Mouse (Mus musculus) embryonic facial prominence, embryonic 13.5 days (tissue): Measurements from ENCODE around the gene Icam4. TPM values are rescaled to one million over a fixed set of nuclear protein-coding genes. Genes with fewer than 3 reads are reported as not detected.

Experiments used
- ATAC-seq: fragments of 200-750 bp; cut with Nextera tagmentation; 2 replicates; pipeline ENCODE4 v1.8.0; 2017; ENCODE audit warnings: low read depth; ENCODE audit not compliant: insufficient number of reproducible peaks, insufficient read depth, low FRiP score, low TSS enrichment
- H3K27ac ChIP-seq: fragments of 300-500 bp; sonication (generic); 2 replicates; pipeline ENCODE4 v1.5.1; 2015; ENCODE audit warnings: moderate library complexity, mild to moderate bottlenecking, inconsistent platforms
- H3K27me3 ChIP-seq: fragments of 300-500 bp; sonication (generic); 2 replicates; pipeline ENCODE4 v1.6.1; 2015; ENCODE audit warnings: mild to moderate bottlenecking, inconsistent platforms
- H3K36me3 ChIP-seq: fragments of 300-500 bp; sonication (generic); 2 replicates; pipeline ENCODE4 v1.6.1; 2015; ENCODE audit warnings: mild to moderate bottlenecking, inconsistent platforms
- H3K4me1 ChIP-seq: fragments of 300-500 bp; sonication (generic); 2 replicates; pipeline ENCODE4 v1.6.1; 2015; ENCODE audit warnings: inconsistent platforms
- H3K4me2 ChIP-seq: fragments of 300-500 bp; sonication (generic); 2 replicates; pipeline ENCODE4 v1.6.1; 2015; ENCODE audit warnings: moderate library complexity, mild to moderate bottlenecking, inconsistent platforms
- H3K4me3 ChIP-seq: fragments of 300-500 bp; sonication (generic); 2 replicates; pipeline ENCODE4 v1.5.1; 2015; ENCODE audit warnings: mild to moderate bottlenecking, inconsistent platforms
- H3K9ac ChIP-seq: fragments of 300-500 bp; sonication (generic); 2 replicates; pipeline ENCODE4 v1.6.1; 2015; ENCODE audit warnings: mild to moderate bottlenecking, inconsistent platforms
- H3K9me3 ChIP-seq: fragments of 300-500 bp; sonication (generic); 2 replicates; pipeline ENCODE4 v1.6.1; 2016; ENCODE audit warnings: inconsistent platforms
- WGBS: fragments of 180-500 bp; shearing (Covaris S2); methylation state at CpG from one replicate; pipeline ENCODE4 v1.1.7; 2015; ENCODE audit warnings: mixed read lengths; 5-methylcytosine and 5-hydroxymethylcytosine counted together
- polyA plus RNA-seq: library from polyadenylated mRNA; unstranded; fragments of >200 nt; fragmentation: Nextera tagmentation; extraction: Ambion mirVana; gene quantifications from 2 replicates; pipeline ENCODE4 v1.2.1, GENCODE M21; 2015

The Icam4 gene
- 0.27 and 2.6 TPM in 2 replicates for polyA plus RNA-seq

DNA sequence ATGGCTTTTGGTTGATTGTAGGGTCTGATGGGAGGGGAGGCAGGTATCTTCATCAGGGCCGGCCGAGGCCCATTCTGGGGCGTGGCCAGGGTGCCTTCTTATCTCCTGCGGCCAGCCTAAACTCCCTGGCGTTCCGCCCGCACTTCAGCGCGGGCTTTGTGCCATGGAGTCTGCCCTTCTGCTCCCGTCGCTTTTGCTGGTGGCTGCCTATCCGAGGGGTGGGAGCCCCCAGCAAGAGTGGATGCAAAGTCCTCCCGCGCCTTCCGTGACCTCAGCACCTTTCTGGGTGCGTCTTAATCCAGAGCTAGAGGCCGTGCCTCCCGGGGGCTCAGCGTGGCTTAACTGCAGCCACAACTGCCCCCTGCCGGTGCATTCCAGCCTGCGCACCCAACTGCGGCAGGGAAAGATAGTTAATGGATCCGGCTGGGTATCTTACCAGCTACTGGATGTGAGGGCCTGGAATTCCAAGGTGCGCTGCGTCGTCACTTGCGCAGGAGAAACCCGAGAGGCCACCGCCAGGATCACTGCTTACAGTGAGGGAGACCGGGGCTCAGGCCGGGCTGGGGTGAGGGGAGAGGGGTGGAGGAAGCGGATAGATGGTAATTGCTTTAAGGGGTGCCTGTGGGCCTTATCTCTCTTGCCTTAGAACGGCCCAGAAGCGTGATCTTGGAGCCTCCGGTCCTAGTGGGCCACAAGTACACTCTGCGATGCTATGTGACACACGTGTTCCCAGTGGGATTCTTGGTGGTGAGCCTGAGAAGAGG is at the start of gene Icam4:
Gene Icam4, plus strand, starts transcription at position 83 of the 764 bp plus-strand sequence.
- peak within 1 kb of the TSS; percentile 57 for H3K9ac ChIP-seq
- no peak within 1 kb of the TSS for H3K27ac ChIP-seq
- peaks cover 77% of the 10 kb centered on the region for H3K27me3 ChIP-seq
- peaks cover 48% of the 10 kb centered on the region for H3K4me1 ChIP-seq
- no peaks in the 10 kb centered on the region for H3K36me3 ChIP-seq
- H3K9me3 ChIP-seq = no peaks in the 10 kb centered on the region
- no peak for ATAC-seq
- H3K4me2 ChIP-seq = peak within 1 kb of the TSS; percentile 99
- WGBS = 2% methylated on average over 37 of the region's 37 CpGs
- H3K4me3 ChIP-seq = peak within 1 kb of the TSS; percentile 53

DNA sequence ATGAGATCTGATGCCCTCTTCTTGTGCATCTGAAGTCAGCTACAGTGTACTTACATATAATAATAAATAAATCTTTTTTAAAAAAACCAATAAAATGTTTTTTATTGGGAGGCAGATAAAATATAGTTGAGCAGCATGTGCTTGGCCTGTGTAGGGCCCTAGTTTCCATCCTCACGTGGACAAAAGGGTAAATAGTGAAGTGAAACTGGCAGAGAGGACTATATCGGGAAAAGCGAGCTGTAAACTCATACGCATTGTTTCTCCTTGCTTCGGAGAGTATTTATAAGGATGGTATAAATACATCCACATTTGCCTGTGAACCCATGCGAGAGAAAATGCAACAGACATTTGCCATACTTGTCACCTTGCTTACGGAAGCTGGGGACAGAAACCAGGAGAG is 49.4 kb upstream of the Icam4 start:
- Histone ChIP-seq H3K4me3 (no peak overlapping the region), H3K36me3 (no peaks in the 10 kb centered on the region), H3K27me3 (no peaks in the 10 kb centered on the region), H3K27ac (no peak overlapping the region), H3K4me1 (peaks cover 40% of the 10 kb centered on the region), H3K4me2 (no peak overlapping the region), H3K9me3 (no peaks in the 10 kb centered on the region), H3K9ac (no peak overlapping the region)
- 88% methylated on average over 7 of the region's 7 CpGs for WGBS
- ATAC-seq = no peak

DNA sequence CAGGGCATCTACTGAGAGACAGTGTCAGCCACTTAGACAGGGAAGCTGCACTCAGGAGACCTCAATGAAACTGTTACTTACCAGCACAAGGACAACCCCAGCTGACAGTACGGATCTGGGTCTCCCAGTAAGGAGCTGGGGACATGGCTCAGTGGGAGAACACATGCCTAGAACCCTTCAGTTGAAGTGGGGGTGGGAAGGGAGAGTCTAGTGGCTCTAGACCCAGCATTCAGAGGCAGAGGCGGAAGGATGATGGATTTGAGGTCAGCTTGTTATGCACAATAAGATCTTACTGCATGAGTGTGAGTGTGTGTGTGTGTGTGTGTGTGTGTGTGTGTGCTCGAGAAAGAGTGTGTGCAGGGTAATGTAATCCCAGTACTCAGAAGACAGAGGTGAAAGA is 47.0 kb upstream of the Icam4 start:
- Histone ChIP-seq H3K9ac (no peak overlapping the region), H3K27ac (no peak overlapping the region)

DNA sequence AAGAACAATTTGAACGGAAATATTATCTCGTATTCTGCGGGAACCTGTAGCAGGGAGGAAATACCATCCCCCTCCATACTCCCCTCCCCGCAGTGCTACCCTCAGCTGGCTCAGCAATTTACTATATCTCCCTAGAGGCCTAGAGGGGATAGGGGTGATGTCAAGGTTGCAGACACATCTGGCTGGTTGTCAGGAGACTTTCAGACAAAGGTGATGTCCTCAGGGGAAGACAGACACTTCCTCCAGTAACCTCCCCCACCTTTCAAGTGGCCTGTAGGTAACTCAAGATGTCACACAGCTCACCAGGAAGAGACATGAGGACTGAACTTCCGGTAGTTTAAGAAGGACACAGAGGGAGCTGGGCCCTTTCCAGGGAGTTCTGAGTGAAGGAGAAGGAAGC is 46.0 kb upstream of the Icam4 start:
- no peak for ATAC-seq
- Histone ChIP-seq H3K9me3 (no peaks in the 10 kb centered on the region), H3K36me3 (no peaks in the 10 kb centered on the region), H3K4me2 (no peak overlapping the region), H3K27ac (peak overlapping the region; percentile 22), H3K27me3 (no peaks in the 10 kb centered on the region), H3K9ac (no peak overlapping the region), H3K4me1 (peaks cover 41% of the 10 kb centered on the region), H3K4me3 (no peak overlapping the region)
- WGBS = 25% methylated on average over 5 of the region's 5 CpGs

More for the DNA sequence above, 47.0 kb upstream of the Icam4 start:
- no peaks in the 10 kb centered on the region for H3K36me3 ChIP-seq
- 68% methylated on average over 3 of the region's 3 CpGs for WGBS
- H3K27me3 ChIP-seq = no peaks in the 10 kb centered on the region
- no peaks in the 10 kb centered on the region for H3K9me3 ChIP-seq
- no peak for ATAC-seq
- no peak overlapping the region for H3K4me3 ChIP-seq
- H3K4me2 ChIP-seq = no peak overlapping the region
- H3K4me1 ChIP-seq = peaks cover 38% of the 10 kb centered on the region

DNA sequence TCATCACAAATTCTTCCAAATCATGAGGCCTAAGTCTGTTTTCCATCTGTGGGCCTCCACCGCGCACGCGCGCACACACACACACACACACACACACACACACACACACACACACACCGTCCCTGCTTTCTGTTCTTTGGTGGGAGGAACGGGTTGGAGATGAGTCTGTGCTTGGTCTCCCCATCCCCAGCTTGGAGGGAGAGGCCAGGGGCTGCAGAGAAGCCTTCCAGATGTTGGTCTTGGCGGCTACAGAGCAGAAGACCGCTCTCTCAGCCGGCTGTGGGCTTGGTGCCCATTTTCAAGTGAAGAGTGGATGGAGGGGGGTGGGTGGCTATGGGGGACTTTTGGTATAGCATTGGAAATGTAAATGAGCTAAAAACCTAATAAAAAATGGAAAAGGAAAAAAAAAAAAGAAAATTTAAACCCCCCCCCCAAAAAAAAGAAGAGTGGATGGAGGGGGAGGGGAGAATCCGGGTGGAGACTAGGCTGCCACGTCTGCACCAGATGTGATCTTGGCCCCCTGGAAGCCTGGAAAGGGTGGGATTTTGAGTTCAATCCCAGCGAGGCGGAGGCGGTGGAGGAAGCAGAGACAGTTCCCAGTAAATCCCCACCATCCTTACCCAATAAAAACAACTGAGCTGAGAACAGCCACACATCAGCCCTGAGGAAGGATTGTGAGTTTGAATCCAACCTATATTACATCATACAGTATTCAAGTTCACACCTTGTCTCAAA is 42.1 kb upstream of the Icam4 start:
- Histone ChIP-seq H3K27me3 (no peaks in the 10 kb centered on the region), H3K36me3 (no peaks in the 10 kb centered on the region), H3K9ac (0 out of 2 replicates have a peak overlapping the region, but pooled peaks have one; percentile 21), H3K4me1 (peaks cover 46% of the 10 kb centered on the region), H3K27ac (peak overlapping the region; percentile 85), H3K4me3 (no peak overlapping the region), H3K9me3 (no peaks in the 10 kb centered on the region), H3K4me2 (0 out of 2 replicates have a peak overlapping the region, but pooled peaks have one; percentile 11)
- peak; percentile 67; the same call in 1 of the 2 replicates for ATAC-seq
- 38% methylated on average over 15 of the region's 15 CpGs for WGBS

DNA sequence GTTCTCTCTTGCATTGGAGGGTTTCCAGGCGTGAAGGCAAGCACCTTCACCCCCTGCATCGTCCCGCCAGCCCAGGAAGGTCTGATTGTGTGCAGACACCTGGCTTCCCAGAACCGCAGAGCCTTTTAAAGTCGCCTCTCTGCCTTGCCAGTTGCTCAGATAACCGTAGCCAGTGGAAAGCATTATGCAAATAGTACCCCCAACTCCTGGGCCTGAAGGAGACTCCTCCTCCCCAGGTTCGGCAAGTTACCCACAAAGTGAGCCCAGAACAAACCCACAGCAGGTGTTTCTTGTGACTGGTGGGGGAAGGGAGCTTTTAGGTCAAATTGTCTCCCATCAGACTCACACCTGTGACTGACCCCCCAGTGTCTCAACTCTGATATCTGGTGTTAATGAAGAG is 41.2 kb upstream of the Icam4 start:
- H3K27ac ChIP-seq = peak overlapping the region; percentile 85

DNA sequence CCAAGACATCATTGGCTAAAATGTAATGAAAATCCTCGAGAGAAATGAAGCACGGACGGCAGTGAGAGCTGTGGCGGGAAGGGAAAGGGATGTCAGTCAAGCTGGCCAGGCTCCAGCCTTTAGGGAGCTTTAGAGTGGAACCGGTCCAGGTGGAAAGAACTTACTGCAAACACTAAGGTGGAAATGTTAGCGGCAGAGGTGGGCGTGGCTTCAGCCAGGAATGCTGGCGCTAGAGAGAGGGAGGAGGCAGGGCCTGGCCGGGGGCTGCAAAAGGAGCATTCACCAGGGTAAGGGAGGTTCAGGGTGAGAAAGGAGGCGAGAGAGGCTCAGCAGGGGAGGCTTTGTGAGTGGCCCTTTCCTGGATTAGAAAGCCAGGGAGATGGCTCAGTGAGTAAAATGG is 38.3 kb upstream of the Icam4 start:
- Histone ChIP-seq H3K27me3 (no peaks in the 10 kb centered on the region), H3K36me3 (no peaks in the 10 kb centered on the region), H3K27ac (peak overlapping the region; percentile 68), H3K4me1 (peaks cover 30% of the 10 kb centered on the region), H3K9me3 (no peaks in the 10 kb centered on the region), H3K9ac (peak overlapping the region; percentile 37; the same call in 1 of the 2 replicates), H3K4me2 (peak overlapping the region; percentile 50), H3K4me3 (no peak overlapping the region; the same call in 1 of the 2 replicates)
- ATAC-seq = no peak
- 2% methylated on average over 10 of the region's 10 CpGs for WGBS

More for the DNA sequence above, 41.2 kb upstream of the Icam4 start:
- Histone ChIP-seq H3K27me3 (no peaks in the 10 kb centered on the region), H3K9me3 (no peaks in the 10 kb centered on the region), H3K4me3 (no peak overlapping the region), H3K9ac (no peak overlapping the region), H3K36me3 (no peaks in the 10 kb centered on the region), H3K4me2 (no peak overlapping the region), H3K4me1 (peaks cover 37% of the 10 kb centered on the region)
- no peak for ATAC-seq
- 20% methylated on average over 7 of the region's 7 CpGs for WGBS

DNA sequence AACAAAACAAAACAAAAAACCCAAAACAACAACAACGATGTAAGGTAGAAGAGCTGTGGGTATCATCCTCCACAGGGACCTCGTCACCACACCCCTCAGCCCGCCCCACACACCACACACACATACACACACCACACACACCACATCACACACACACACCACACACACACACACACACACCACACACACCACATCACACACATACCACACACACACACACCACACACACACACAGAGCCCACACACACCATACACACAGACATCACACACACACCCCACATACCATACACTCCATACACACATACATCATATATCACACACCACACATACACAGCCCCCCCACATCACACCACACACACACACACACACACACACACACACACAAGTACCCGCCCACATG is 37.6 kb upstream of the Icam4 start:
- ATAC-seq = no peak
- Histone ChIP-seq H3K4me2 (no peak overlapping the region), H3K9ac (no peak overlapping the region), H3K36me3 (no peaks in the 10 kb centered on the region), H3K4me1 (peaks cover 26% of the 10 kb centered on the region), H3K9me3 (no peaks in the 10 kb centered on the region), H3K27ac (no peak overlapping the region), H3K27me3 (no peaks in the 10 kb centered on the region), H3K4me3 (no peak overlapping the region)
- WGBS = 98% methylated on average over 4 of the region's 4 CpGs

DNA sequence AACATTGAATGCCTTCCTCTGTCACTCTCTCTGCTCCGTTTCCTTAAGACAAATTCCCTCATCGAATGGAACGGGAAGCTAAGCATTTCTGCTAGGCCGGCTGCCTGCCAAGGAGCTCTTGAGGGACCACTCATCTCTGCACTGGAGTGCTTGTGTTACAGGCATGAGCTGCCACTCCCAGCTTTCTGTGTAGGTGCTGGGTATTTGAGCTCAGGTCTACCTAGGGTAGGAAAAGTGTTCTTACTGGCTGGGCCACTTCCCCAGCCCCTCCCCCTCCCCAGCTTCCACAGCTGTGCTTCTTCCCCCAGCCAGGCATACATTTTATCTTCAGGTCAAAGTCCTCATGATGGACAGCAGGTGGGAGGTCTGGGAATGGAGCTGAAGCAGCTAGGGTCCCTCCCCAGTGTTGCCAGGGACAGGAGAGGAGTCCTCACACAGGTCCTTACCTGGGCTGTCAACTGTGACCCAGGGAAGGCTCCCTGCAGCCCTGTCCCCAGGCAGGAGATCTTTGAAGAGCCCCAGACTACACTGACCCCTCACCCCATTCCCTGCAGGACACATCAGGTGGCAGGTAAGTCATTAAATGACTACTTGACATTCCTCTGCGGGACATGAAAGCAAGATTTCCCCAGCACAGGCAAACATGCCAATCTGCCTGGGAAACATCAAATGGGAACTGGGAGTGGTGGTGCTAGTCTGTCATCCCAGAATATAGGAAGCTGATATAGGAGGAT is 35.8 kb upstream of the Icam4 start:
- no peak overlapping the region for H3K4me3 ChIP-seq
- H3K27me3 ChIP-seq = no peaks in the 10 kb centered on the region
- peaks cover 12% of the 10 kb centered on the region for H3K4me1 ChIP-seq
- no peak for ATAC-seq
- H3K36me3 ChIP-seq = no peaks in the 10 kb centered on the region
- no peaks in the 10 kb centered on the region for H3K9me3 ChIP-seq
- H3K4me2 ChIP-seq = no peak overlapping the region
- WGBS = 40% methylated on average over 5 of the region's 5 CpGs
- H3K9ac ChIP-seq = no peak overlapping the region
- H3K27ac ChIP-seq = no peak overlapping the region

DNA sequence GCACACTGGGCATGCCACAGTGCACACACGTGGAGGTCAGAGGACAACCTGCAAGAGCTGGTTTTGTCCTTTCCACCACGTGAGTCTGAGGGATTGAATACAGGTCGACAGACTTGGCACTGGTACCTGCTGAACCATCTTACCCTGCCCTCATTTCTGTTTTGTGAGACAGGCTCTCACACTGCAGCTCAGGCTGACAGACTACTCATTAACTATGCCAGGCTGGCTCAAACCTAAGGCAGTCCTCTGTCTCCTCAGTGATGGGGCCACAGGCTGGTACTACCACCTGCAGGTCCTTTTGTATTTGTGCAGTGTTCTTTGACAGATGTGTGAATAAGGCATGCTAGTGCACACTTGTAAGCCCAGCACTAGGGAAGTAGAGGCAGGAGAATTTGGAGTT is 34.1 kb upstream of the Icam4 start:
- Histone ChIP-seq H3K9me3 (no peaks in the 10 kb centered on the region), H3K27me3 (no peaks in the 10 kb centered on the region), H3K27ac (no peak overlapping the region), H3K9ac (no peak overlapping the region), H3K36me3 (no peaks in the 10 kb centered on the region), H3K4me1 (peaks cover 12% of the 10 kb centered on the region), H3K4me3 (no peak overlapping the region), H3K4me2 (no peak overlapping the region)
- no peak for ATAC-seq
- WGBS = 81% methylated on average over 3 of the region's 3 CpGs

DNA sequence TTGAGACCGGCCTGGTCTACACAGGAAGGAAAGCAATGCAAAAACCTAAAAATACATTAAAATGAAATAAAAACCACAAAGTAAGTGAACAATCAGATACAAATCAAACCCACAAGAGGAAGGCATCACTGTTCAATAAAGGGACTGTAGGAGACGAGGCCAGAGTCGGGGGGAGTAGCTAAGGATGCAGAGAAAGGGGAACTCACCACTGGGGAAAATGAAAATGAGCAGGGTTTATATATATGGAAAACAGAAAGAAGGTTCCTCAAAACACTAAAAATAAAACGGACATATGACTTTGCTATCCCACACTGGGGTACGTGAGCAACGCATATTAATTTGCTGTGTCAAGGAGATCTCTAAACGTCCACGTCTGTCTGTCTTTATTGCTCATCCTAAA is 32.1 kb upstream of the Icam4 start:
- no peak overlapping the region for H3K4me2 ChIP-seq
- no peak for ATAC-seq
- no peak overlapping the region for H3K27ac ChIP-seq
- H3K9ac ChIP-seq = no peak overlapping the region
- H3K9me3 ChIP-seq = no peaks in the 10 kb centered on the region
- no peaks in the 10 kb centered on the region for H3K36me3 ChIP-seq
- H3K4me1 ChIP-seq = no peaks in the 10 kb centered on the region
- WGBS = 84% methylated on average over 8 of the region's 8 CpGs
- no peaks in the 10 kb centered on the region for H3K27me3 ChIP-seq
- no peak overlapping the region for H3K4me3 ChIP-seq
